Mouse (Mus musculus): Measurements from ENCODE around the gene Syne2.

Syne2 gene

DNA sequence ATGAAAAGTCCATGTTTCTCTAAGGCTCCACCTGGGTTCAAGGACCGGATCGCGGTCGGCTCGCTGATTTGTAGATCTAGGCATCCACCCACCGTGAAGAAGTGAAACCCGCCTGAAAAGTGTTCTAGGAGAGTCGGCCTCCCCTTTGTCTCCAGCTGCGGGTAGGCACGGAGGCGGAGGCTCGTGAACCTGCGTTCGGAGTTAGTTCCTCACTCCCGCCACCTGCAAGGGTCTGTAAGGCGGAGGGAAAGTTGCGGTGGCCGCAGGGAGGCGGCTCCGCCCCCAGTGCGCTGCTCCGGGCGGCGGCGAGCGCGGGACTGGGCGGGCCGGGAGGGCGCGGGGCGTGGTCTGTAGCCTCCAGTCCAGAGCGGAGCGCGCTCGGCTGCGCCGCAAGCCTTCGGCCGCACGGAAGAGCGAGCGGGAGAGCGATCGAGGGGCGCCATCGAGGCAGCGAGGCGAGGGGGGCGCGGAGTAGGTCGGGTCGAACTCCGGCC is at the start of gene Syne2:
TSS of gene Syne2 (plus strand) at position 176 of the 494 bp plus-strand sequence.
- DNase-seq (ENCODE audit: low read depth, low spot score), result peak; percentile 86

DNA sequence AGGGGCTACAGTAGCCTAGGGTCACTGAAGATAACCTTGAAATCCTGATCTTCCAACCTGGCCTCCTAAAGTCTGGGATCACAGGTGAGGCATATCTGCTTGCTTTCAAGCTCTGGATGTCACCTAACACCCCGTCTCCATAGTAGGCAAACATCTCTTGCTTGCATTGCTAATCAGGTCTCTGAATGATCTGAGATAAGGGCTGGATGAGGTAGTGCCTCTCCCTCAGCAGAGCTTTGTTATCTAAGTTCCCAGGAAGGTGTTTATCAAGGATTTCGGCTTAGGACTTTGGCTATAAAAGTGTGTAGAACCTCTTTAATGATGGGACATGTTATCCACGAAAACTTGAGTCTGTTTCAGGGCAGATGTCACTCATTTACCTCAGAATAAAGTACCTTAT is 46.5 kb upstream of the Syne2 start:
- no peak for DNase-seq (ENCODE audit: low read depth, low spot score)

DNA sequence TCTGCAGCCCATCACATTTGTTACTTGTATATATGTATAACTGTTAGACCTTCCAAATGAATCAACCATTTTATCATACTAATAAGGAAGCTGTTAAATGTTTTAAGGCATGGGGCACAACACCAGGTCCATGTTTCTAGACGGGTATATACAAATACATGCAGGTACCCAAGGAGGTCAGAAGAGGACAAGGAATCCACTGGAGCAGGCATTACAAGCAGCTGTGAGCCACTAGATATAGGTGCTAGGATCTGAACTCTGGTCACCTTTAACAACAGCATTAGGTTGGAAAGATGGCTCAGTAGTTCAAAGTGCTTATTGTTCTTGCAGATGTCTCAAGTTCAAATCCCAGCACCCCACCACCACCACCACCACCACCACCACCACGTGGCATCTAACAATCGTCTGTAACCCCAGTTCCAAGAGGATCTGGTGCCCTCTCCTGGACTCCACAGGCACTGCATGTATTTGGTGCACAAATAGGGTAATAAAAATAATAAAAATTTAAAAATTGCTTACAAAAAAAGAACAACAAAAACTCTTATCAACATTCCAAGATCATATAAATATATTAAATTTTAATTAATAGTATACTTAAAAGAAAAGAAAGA is 45.4 kb upstream of the Syne2 start:
- DNase-seq (ENCODE audit: low read depth, low spot score), result peak; percentile 25

DNA sequence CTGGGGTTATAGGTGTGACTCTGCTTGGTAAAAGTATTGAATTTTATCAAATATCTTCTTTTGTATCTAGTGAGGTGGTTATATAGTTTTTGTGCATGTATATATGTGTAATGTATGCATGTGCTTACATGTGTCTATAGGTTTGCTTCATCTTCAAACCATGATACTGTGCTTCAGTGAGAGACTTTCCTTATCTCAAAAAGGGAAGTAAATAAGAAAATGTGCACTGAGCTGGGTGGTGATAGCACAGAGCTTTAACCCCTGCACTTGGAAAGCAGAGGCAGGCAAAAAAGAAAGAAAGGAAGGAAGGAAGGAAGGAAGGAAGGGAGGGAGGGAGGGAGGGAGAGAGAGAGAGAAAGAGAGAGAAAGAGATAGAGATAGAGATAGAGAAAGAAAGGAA is 36.5 kb upstream of the Syne2 start:
- no peak for DNase-seq (ENCODE audit: low read depth, low spot score)

DNA sequence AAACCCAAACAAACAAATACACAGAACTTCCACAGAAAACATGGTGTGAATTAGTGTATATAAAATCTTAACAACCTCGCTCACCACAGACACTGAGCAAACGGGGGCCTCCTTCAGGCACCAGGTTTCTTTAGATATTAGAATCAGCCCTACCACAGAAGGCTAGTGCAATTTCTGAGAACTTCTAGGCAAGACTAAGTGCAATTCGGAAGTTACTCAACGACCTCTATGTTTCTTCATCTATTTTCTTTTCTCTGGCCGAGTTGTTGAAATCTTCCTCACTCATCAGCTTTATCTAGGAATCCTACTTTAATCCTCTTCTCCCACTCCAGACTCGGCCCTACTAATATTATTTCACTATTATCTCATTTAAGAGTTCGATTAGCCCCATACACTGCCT is 35.9 kb upstream of the Syne2 start:
- no peak for DNase-seq (ENCODE audit: low read depth, low spot score)

DNA sequence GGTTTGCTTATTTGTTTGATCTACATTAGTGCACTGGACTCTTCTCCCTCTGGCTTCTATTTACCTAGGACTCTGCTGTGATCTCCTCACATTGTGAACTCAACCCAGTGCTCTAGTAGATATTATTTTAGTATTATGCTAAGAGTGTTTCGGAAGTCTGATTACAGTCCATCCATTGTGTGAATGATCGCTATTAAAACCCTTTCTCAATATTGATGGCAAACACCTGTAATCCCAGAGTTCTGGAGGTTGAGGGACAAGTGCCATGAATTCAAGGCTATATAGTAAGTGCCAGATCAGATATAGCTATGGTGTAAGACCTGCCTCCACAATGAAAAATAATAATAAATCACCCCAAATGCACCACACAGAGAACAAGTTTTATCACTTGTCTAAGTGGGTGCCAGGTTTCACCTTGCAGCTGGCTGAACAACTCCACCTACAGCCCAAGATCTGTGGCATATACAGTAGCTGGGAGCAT is 33.6 kb upstream of the Syne2 start:
- DNase-seq (ENCODE audit: low read depth, low spot score), result no peak

DNA sequence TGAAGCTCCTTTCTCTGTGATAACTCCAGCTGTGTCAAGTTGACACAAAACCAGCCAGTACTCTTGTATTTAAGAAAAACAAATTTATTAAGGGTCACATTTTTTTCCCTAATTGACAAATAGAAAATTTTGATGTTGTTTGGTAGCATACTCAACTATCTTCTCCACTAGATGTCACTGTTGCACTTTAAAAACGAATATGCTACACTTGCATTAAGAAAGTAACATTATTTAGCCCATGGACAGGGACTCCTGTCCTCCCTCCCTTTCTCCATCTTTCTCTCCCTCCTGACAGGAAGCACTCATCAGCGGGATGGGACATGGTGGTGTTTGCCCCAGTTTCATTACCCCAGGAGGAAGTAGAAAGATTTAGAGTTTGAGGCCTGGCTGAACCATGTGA is 31.3 kb upstream of the Syne2 start:
- peak; percentile 69 for DNase-seq (ENCODE audit: low read depth, low spot score)

DNA sequence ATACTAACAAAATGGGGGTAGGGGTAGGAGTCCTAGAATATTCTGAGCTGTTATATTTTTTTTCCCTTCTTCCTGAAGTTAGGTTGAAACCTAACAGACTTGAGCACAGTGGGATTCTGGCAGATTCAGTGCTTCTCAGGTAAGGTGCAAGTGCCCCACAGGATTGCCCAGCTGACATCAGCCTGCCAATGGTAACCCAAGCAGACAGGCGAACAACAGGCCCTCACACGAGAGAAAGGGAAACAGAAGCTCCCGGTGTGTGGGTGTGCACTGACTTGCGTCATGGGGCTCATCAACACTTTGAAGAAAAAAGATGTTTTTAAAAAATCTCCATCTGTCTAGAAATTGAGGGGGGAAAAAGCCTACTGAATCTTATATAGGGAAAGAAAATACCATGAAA is 28.5 kb upstream of the Syne2 start:
- no peak for DNase-seq (ENCODE audit: low read depth, low spot score)

DNA sequence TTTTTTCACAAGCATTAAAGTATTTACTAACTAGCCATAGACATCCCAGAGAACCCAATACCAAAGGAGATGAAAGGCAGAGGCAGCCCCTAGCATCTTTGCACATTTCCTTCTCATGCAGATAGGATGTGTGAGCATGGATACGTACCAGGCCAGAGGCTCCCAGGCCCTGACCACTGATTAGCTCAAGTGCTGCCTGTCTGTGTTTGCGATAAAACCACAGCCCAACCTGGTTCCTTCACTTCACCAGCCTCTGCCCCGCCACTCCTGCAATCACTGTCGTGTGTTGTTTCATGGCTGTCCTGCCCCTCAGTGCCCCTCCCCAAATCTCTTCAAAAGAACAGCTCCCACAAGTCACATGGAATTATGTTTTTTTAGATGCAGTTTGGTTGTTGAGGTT is 23.4 kb upstream of the Syne2 start:
- no peak for DNase-seq (ENCODE audit: low read depth, low spot score)

DNA sequence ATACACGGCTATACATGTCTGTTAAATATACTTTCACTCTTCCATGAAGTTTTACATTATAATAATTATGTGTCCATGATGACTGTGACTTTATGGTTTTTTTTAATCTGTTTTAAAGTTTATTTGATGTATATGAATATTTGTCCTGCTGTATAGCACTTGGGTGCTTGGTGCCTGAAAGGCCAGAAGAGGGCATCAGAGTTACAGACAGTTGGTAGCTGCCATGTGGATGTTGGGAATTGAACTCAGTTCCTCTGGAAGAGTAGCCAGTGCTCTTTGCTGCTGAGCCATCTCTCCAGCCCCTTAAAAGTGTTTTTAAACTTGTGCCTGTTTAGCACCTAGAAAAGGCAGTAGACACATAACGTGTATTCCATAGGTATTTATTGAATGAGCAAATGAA is 21.4 kb upstream of the Syne2 start:
- no peak for DNase-seq (ENCODE audit: low read depth, low spot score)

DNA sequence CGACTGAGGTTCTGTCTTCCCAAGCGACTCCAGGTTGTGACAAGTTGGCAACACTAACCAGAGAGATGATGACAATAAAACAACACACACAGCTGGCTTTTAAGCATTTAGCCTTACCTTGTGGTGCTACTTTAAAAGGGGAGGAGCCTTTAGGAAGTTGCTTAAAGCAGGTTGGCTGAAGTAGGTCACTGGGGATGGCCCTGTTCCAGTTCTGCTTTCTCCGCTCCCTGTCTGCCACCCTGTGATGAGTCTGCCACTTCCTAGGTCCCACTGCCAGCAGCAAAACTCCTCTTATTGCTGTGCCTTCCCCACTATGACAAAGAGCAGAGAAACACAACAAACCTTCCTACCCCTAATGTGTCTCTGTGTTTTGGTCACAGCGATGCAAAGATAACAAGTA is 11.7 kb upstream of the Syne2 start:
- no peak for DNase-seq (ENCODE audit: low read depth, low spot score)

DNA sequence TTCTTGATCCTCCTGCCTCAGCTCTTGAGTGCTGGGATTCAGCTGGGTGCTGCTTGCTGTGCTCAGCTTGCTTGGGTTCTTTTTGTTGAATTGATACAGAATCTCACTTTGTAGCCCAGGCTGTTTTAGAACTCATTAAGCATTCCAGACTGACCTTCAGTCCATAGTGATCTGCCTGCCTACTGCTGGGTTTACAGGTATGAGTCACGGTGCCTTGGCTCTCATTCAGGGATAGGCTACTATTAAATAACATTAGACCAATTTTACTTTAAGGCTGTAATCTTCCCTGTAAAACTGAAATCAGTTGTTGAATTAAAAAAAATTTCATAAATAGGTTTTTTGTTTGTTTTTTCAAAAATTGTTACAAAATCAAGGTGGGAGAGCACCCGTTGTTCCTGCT is 4.2 kb upstream of the Syne2 start:
- no peak for DNase-seq (ENCODE audit: low read depth, low spot score)

DNA sequence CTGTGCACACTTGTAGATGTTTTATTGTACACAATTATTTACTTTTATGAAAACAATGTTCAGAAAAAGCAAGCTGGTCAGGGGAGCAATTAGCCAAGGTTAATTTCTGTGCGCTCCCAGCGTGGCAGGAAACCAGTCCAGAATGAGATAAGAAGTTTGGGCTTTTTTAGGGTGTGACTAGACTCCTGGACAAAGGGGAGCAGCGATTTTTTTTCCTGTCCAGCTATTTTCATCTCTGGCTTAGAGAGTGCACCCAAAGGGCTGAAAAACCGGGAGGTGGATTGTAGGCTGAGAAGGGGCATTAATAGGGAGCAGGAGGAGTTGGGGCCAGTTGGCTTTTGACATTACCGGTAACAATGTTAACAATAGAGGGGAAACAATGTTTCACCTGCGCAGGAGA is 3.4 kb upstream of the Syne2 start:
- no peak for DNase-seq (ENCODE audit: low read depth, low spot score)

DNA sequence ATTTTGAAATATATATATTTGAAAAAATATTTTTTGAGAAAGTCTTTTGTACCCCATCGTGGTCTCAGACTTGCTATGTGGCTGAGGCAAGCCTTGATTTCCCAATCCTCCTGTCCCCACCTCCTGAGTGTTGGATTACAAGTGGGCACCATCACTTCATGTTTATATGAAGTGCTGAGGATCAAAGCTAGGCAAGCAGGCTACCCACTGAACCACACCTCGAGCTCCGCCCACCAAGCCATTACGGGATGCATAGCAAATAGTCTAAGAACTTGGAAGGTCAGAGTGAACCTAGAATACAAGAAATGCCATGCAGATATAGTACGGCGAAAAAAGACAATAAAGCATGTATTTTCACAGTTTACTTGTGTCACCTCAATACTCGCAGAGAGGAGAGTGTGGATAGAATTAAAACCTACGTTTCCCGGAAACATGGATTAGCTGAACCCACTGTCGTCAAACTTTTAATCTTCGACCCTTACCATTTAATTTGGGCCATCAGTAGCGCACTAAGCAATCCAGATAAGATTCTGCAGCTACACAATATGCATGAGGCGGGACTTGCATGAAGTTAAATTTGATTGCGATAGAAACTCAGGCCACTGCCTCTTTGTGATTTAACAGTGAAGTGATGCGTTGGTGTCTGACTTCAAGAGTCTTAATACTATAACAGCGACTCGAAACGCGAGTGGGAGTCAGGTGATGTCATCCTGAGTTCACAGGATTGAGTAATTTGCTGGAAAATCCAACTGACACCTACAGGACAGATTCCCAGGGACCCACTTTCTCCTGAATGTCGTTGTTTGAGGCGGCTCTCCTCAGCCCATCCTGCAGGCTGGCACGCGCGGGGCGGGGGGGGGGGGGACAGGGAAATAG is 715 bp upstream of the Syne2 start:
- no peak for DNase-seq (ENCODE audit: low read depth, low spot score)

DNA sequence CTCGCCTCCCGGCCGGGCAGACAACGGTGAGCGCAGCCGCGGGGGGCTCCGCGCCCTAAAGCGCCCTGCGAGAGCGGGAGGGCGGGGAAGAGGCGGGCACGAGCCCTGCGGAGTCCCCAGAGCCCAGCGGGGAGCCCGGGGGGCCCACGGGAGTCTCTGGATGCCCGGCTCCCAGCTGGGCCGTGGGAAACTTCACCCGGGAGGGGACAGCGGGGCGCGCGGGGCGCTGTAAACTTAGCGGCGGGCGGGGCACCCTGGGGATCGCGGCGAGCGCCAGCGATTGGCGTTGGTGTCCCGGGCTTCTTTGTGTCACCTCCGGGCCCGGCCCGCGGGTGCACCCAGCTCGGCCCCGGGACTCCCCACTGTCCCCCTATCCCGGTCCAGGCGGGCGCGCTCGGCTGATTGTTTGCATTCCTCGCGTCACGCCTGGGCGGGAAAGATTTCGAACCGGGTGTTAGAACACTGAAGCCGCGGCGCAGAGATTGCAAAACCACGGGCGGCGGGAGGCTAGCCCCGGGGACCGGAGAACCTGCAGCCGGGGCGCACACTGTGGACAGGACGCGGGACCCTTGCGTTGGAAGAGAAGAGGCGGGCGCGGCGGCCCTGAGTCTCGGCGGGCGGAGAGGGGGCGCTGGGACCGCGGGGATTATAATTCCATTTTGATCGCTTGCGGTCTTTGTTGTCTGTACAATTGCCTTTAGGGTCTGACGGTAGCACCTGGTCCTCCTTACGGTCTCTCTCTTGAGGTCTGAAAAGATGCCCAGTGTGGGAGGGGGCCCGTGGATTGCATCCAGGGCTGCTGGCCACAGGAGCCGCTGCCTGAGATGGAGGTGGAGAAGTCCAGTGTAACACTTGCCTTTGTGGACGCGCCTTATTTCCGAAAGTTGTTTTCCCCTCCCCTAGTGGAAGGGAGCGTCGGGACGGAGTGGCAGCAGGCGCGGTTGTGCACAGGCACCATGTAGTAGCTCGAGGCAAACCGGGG is 810 bp downstream of the Syne2 start:
- peak; percentile 67 for DNase-seq (ENCODE audit: low read depth, low spot score)

DNA sequence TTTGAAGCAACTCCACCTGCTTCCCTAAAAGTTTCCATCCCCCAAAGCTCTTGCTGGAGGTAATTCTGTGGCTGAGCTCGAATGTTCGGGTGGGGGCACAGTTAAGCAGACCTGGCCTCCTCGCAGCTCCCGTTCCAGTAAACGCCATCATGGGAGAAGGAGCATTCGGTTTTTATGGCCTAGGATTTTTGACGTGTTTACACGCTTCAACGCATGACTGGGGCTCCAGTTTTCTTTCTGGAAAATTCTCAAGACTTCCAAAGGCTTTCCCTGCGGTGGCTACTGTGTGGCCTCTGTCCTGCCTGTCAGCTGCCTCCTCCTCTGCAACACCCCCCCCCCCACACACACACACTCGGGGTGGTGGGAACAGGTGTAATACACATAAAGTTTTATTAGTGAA is 1.5 kb downstream of the Syne2 start:
- no peak for DNase-seq (ENCODE audit: low read depth, low spot score)

DNA sequence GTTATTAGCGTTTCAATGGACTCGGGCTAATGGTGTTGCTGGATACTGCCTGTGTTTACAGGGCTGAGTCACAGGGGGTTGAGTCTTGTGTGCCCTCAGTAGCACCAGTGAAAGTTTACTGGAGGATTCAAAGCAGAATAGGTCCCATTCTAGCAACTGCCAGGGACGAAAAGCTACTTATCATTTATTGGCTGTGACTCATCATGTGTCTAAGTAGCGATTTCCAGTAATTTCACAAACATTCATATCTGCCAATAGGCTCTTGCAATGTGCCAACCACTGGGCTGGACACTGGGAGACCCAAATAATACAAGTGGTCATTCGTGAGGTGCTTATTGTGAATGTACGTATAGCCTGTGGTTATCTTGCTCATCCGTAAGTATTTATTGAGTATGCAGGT is 2.3 kb downstream of the Syne2 start:
- no peak for DNase-seq (ENCODE audit: low read depth, low spot score)

DNA sequence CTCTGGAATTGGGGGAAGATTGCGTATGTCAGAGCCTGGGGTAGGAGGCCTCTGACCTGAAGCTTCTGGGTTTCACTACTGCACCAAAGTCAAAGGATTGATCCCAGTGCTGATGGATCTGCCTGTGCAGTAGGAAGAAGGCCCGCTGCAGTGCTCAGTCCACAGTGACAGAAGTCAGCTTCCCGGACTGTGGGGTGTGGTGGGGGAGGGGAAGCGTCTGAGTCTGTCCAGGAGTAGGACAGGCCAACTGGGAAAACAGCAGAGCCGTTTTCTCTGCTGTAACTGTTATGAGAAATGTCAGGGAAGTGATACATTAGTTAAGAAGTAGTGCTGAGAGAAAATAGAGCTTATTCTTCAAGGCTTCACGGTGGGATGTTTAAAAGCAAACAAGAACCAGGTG is 4.2 kb downstream of the Syne2 start:
- DNase-seq (ENCODE audit: low read depth, low spot score), result no peak

DNA sequence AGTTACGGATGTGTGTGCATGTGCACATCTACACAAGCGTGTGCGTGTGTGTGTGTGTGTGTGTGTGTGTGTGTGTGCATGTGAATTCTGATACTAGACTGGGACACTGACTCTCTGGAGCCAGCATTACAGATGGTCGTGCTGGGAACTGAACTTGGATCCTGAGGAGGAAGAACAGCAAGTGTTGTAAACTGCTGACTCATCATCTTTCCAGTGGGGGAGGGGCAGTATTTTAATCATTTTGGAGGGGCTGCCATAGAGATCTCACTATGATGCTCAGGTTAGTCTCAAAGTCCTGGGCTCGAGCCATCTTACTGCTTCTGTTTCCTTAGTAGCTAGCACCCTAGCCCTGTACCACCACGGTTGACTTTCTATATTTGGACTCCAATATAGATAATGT is 5.5 kb downstream of the Syne2 start:
- no peak for DNase-seq (ENCODE audit: low read depth, low spot score)

DNA sequence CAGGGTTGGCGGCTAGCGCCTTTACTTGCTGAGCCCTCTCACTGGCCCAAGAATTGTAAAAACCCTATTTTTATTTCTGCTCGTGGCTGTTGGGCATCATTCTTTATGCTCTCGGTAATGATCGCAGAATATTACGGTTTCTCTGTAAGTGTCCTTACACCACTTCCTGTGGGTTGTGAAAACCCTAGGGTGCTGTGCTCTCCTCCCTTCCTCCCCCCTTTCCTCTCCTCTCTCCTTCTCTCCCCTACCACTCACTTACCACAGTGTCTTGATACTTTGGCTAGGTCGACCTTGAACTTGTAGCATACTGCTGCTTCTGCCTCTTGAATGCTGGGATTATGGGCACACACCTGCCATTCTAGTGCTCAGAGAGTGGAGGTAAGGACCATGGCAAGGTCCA is 7.5 kb downstream of the Syne2 start:
- DNase-seq (ENCODE audit: low read depth, low spot score), result no peak

DNA sequence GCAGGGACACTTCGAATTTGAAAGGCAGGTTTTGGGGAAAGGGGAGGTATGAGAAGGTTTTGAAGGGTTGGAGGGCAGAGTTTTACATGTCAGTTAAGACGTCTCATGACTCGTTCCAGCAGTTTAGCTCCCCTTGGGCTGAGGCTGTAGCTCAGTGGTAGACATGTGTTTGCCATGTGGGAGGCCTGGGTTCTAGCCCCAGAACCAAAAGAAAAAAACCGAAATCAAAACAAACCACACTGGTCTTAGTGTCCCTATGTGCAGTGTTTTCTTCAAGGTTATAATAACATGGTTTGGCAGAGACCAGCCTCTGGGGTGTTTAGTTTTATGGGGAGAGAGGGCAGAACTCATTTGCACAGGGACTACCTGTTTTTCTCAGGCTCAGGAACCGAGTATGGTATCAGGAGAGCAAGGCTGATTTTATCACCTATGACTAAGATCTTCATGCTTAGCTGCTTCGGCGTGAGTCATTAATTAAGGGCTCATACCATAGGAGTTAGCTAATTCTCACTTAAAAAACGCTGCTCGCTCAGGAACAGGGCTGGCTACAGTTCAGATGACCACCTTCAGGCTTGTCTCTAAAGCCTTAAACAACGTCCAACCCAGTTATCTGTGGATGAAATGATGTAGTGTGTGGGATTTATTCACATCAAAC is 8.9 kb downstream of the Syne2 start:
- no peak for DNase-seq (ENCODE audit: low read depth, low spot score)
